Mouse (Mus musculus) heart, adult 2 months (tissue): ENCODE measurements at regions not wholly inside any gene's neighbourhood (a gene's known extent, or its start where the extent isn't known, plus 50 kb on each side); places are given as distances from the start of the nearest gene placed in this dataset.

ENCODE experiments used
- CTCF ChIP-seq: fragments of 200-600 bp; IDR thresholded peaks from 2 replicates; pipeline ENCODE4 v1.8.1; 2022; ENCODE audit warnings: antibody characterized with exemption, mild to moderate bottlenecking, moderate library complexity
- EP300 ChIP-seq: fragments of 200-500 bp; IDR thresholded peaks from 2 replicates; pipeline ENCODE4 v1.6.1; 2011; ENCODE audit warnings: low read depth, low read length, control low read depth; ENCODE audit not compliant: insufficient read depth
- POLR2A ChIP-seq: fragments of 200-500 bp; IDR thresholded peaks from 2 replicates; pipeline ENCODE4 v1.6.1; 2011; ENCODE audit warnings: mild to moderate bottlenecking, low read depth, low read length, control low read depth; ENCODE audit not compliant: insufficient read depth

DNA sequence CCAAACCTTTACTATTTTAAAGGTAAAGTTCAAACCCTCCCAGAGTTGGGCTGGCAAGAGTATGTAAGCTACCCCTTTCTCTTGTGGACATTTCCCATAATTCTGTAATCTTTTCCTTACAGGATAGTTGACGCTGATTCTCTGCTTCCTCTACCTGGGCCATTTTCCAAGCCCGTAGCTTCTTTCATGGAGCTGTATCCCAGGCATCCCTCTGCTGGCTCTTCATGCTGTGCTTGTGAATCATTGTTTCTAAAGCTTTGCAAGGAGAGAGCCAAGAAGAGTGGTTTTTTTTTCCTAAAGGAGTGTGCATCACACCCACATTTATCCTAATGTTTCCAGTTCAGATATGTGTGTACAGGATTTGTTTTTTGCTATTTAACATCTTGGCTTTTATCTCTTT is 553.4 kb downstream of the Tbc1d22a start:
- TF ChIP-seq EP300 (no peak), POLR2A (no peak), CTCF (no peak)
